Mouse (Mus musculus) ES-E14 (cell line): ENCODE results near the gene Sumf1. TPM values are rescaled to one million over a fixed set of nuclear protein-coding genes. Genes with fewer than 3 reads are reported as not detected.

ENCODE experiments used
- DNase-seq: peaks from one replicate; pipeline ENCODE4 v3.0.0-alpha.2; 2013; ENCODE audit warnings: low read depth, low spot score
- H3K27ac ChIP-seq: 2 replicates; pipeline ENCODE4 v1.5.1; 2012; ENCODE audit warnings: low read depth, mild to moderate bottlenecking, low read length, moderate library complexity, mixed read lengths; ENCODE audit not compliant: poor library complexity, insufficient read depth, severe bottlenecking
- H3K36me3 ChIP-seq: 2 replicates; pipeline ENCODE4 v1.6.1; 2012; ENCODE audit warnings: mild to moderate bottlenecking, low read length, moderate library complexity, mixed read lengths; ENCODE audit not compliant: control insufficient read depth, poor library complexity, insufficient read depth, severe bottlenecking
- H3K4me1 ChIP-seq, 2 experiments: fragments of 150-350 bp in 1 of 2; sonication (generic) in 1 of 2; 2 replicates each; pipeline ENCODE4 v1.6.1; 2012; ENCODE audit warnings: low read length in 2 of 2, mild to moderate bottlenecking in 1 of 2, mixed read lengths in 1 of 2; ENCODE audit not compliant: control insufficient read depth in 2 of 2, insufficient read depth in 2 of 2, poor library complexity in 1 of 2
- H3K4me3 ChIP-seq, 2 experiments: fragments of 150-350 bp in 1 of 2; sonication (generic) in 1 of 2; 2 replicates each; pipeline ENCODE4 v1.5.1; 2012; ENCODE audit warnings: low read length in 2 of 2, low read depth in 1 of 2, mild to moderate bottlenecking in 1 of 2, mixed read lengths in 1 of 2; ENCODE audit not compliant: insufficient read depth in 1 of 2, poor library complexity in 1 of 2, severe bottlenecking in 1 of 2
- H3K9ac ChIP-seq: 2 replicates; pipeline ENCODE4 v1.6.1; 2012; ENCODE audit warnings: low read depth, mild to moderate bottlenecking, low read length, mixed read lengths; ENCODE audit not compliant: poor library complexity, insufficient read depth, severe bottlenecking
- H3K9me3 ChIP-seq: fragments of 150-350 bp; sonication (generic); 2 replicates; pipeline ENCODE4 v1.6.1; 2012; ENCODE audit warnings: low read depth, mild to moderate bottlenecking, low read length; ENCODE audit not compliant: control insufficient read depth, insufficient read depth
- CHD2 ChIP-seq: IDR thresholded peaks from 2 replicates; pipeline ENCODE4 v1.6.1; 2014; ENCODE audit warnings: mild to moderate bottlenecking, low read depth, low read length, inconsistent platforms
- HCFC1 ChIP-seq: IDR thresholded peaks from 2 replicates; pipeline ENCODE4 v1.6.1; 2012; ENCODE audit warnings: low read length, inconsistent platforms, borderline replicate concordance; ENCODE audit not compliant: insufficient read depth
- MAFK ChIP-seq: IDR thresholded peaks from 2 replicates; pipeline ENCODE4 v1.6.1; 2014; ENCODE audit warnings: mild to moderate bottlenecking, low read depth, low read length, inconsistent platforms; ENCODE audit not compliant: insufficient read depth
- ZC3H11A ChIP-seq: IDR thresholded peaks from 2 replicates; pipeline ENCODE4 v1.6.1; 2012; ENCODE audit warnings: low read depth, mild to moderate bottlenecking, inconsistent platforms, low read length, borderline replicate concordance
- ZNF384 ChIP-seq: IDR thresholded peaks from 2 replicates; pipeline ENCODE4 v1.6.1; 2012; ENCODE audit warnings: low read depth, low read length, inconsistent platforms
- in situ Hi-C, 2 experiments: fragments of 600-800 bp; cut with MboI; formaldehyde crosslinking; loops; one replicate each; pipeline ENCODE4 v1.15.1; 2025; ENCODE audit warnings: low sequenced_read_pairs in 2 of 2, inconsistent platforms in 1 of 2; ENCODE audit not compliant: unreplicated experiment in 2 of 2
- total RNA-seq: library from RNA; depleted of rRNA; stranded (reverse); fragments of 300-350 nt; gene quantifications from 2 replicates; pipeline ENCODE4 v1.2.3, GENCODE M21; 2012

Gene Sumf1
- total RNA-seq, 1 experiment, result 26.5 TPM

DNA sequence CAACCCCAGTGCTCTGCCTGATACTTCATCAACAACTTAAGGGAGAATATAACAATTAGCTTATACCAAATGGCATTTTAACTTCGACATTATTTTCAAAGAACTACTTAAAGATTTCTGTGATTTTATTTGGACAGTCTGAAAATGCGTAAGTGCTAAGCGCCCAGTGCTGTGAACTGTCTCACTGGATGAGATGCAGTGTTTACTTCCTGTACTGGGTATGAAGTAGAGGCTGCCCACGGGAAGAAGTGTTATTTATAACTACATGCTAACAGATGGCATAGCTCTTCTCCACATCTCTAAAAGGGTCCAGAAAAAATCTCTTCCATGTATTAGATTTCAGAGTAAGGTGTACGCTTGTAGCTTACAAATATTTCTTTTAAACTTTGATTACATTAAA is 54.7 kb downstream of the Sumf1 start:
- no peaks in the 10 kb centered on the region for H3K36me3 ChIP-seq
- no peak overlapping the region for H3K9ac ChIP-seq
- no peak for TF ChIP-seq ZC3H11A
- no peak for TF ChIP-seq CHD2
- no peak for TF ChIP-seq ZNF384
- TF ChIP-seq MAFK, result no peak
- no peak for TF ChIP-seq HCFC1
- no peaks in the 10 kb centered on the region for H3K9me3 ChIP-seq
- H3K4me3 ChIP-seq, result no peak overlapping the region
- in situ Hi-C loops, result no loop called here
- no peaks in the 10 kb centered on the region for H3K4me1 ChIP-seq
- no peak overlapping the region for H3K27ac ChIP-seq
- no peak for DNase-seq

GRCm38 (mm10) chr6:108126631-108127030 is 58.8 kb downstream of the Sumf1 start:
- no peak overlapping the region for H3K4me3 ChIP-seq
- no peak overlapping the region for H3K9ac ChIP-seq
- H3K9me3 ChIP-seq, result no peaks in the 10 kb centered on the region
- in situ Hi-C loops, result no loop called here
- no peaks in the 10 kb centered on the region for H3K36me3 ChIP-seq
- no peaks in the 10 kb centered on the region for H3K4me1 ChIP-seq
- no peak for DNase-seq
- no peak for TF ChIP-seq MAFK
- no peak for TF ChIP-seq HCFC1
- no peak for TF ChIP-seq CHD2
- TF ChIP-seq ZC3H11A, result no peak
- TF ChIP-seq ZNF384, result no peak
- H3K27ac ChIP-seq, result no peak overlapping the region

GRCm38 (mm10) chr6:108125474-108125873 is 59.9 kb downstream of the Sumf1 start:
- TF ChIP-seq ZNF384 (no peak), HCFC1 (no peak), CHD2 (no peak), ZC3H11A (no peak), MAFK (no peak)
- in situ Hi-C loops, result no loop called here

DNA sequence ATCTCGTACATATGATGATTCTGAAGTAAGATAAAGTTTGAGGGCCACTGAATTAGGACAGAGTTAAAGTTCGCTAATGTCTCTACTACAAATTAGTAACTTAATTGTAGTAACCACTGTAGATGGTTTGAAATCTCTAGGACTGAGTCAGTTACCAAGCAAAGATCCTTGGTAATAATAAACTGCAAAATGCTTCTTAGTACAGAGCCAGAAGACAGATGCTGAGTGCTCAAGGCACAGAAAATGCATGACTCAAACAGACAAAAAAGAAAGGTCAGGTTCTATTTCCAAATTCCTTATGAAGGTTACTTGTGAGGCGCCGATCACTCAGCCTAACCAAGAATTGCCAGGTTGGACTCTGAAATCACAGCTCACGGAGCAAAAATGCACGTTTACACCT is 67.5 kb downstream of the Sumf1 start:
- H3K9me3 ChIP-seq, result no peaks in the 10 kb centered on the region
- no peaks in the 10 kb centered on the region for H3K36me3 ChIP-seq

More at GRCm38 (mm10) chr6:108125474-108125873, 59.9 kb downstream of the Sumf1 start:
- H3K4me3 ChIP-seq, result no peak overlapping the region
- DNase-seq, result no peak
- H3K36me3 ChIP-seq, result no peaks in the 10 kb centered on the region
- H3K4me1 ChIP-seq, result no peaks in the 10 kb centered on the region
- no peaks in the 10 kb centered on the region for H3K9me3 ChIP-seq
- H3K9ac ChIP-seq, result no peak overlapping the region
- no peak overlapping the region for H3K27ac ChIP-seq

DNA sequence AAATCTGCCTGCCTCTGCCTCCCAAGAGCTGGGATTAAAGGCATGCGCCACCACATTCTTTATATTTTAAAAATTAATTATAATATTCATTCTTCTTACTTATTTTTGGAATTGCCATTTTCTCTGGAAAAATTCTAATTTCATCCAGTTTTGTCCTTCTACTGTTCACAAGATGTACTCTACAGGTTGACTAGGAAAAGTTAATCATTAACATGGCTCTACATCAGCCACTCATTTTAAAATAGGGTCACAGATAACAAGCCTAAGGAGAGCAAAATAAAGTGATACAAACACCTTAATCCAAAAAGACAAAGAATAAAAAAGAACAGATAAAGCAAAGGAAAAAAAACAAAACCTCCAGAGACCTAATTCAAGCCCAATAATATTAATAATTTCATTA is 70.4 kb downstream of the Sumf1 start:
- Histone ChIP-seq H3K36me3 (no peaks in the 10 kb centered on the region), H3K9me3 (no peaks in the 10 kb centered on the region), H3K4me3 (no peak overlapping the region), H3K4me1 (peaks cover 3 to 11% of the 10 kb centered on the region in 2 experiments), H3K27ac (no peak overlapping the region), H3K9ac (no peak overlapping the region)
- no peak for DNase-seq
- TF ChIP-seq ZNF384 (no peak), CHD2 (no peak), ZC3H11A (no peak)
- in situ Hi-C loops, result loop anchor here in 1 of 2 experiments (25.0 kb wide), 1 partner anchor 272 kb away; no protein-coding TSS in a partner anchor

More for the DNA sequence above, 67.5 kb downstream of the Sumf1 start:
- DNase-seq, result no peak
- H3K9ac ChIP-seq, result no peak overlapping the region
- in situ Hi-C loops, result loop anchor here in 1 of 2 experiments (25.0 kb wide), 1 partner anchor 269 kb away; no protein-coding TSS in a partner anchor
- TF ChIP-seq HCFC1, result no peak
- no peak for TF ChIP-seq CHD2
- no peak for TF ChIP-seq MAFK
- TF ChIP-seq ZNF384, result no peak
- H3K4me3 ChIP-seq, result no peak overlapping the region
- no peak overlapping the region for H3K27ac ChIP-seq
- no peaks in the 10 kb centered on the region for H3K4me1 ChIP-seq
